Mouse (Mus musculus) kidney, postnatal 36 days (tissue): ENCODE measurements around the gene Rpl36a-ps1.
"Not testable (repeated sequence)": the region's sequence is repeated elsewhere in the genome, so short reads cannot be mapped to it uniquely, and the experiment has no call there.

ENCODE experiments used
- DNase-seq, 2 experiments: peaks; one replicate each; pipeline ENCODE4 v3.0.0; 2021 to 2022; ENCODE audit warnings: mixed read lengths in 2 of 2

Gene Rpl36a-ps1

DNA sequence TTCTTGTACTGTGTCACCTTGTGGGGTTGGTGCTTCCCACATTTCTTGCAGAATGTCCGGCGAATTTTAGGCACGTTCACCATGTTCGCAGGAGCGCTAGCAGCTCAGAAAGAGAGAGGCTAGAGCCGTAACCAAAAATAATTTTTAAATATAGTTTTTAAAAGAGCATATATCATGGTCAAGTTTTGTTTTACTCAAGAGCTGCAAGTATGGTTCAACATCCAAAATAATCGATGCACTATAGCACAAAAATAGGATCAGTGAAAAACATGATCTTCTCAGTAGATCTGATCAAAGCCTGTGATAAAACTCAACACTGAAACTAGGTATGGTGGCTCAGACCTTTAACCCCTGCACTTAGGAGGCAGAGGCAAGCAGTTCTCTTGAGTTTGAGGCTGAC lies at the start of gene Rpl36a-ps1:
Gene Rpl36a-ps1, minus strand, starts transcription at position 101 of the 400 bp plus-strand sequence.
- no peak for DNase-seq

GRCm38 (mm10) chr14:99043499-99043898 lies 49.4 kb upstream of the Rpl36a-ps1 start:
- DNase-seq, result no peak

DNA sequence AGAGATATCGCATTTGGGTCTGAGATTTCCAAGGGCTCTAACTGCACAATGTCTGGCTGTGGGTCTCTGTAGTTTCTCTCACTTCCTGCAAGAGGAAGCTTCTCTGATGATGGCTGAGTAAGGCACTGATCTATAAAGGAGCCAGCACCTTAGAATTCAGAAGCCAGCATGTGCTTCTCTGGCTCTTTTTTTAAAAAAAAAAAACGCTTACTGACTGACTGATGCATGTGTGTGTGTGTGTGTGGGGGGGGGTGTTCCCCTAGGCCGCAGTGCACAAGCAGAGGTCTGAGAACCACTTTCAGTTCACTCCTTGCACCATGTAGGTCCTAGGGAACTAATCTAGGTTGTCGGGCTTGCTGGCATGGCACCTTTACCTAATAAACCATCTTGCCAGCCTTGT lies 47.3 kb upstream of the Rpl36a-ps1 start:
- no peak for DNase-seq

- not testable (repeated sequence) for DNase-seq
These were observed 45.2 kb upstream of the Rpl36a-ps1 start for GRCm38 (mm10) chr14:99039308-99039707.

- no peak for DNase-seq
These were observed 43.6 kb upstream of the Rpl36a-ps1 start for GRCm38 (mm10) chr14:99037703-99038102.

- DNase-seq, result no peak
These were observed 41.9 kb upstream of the Rpl36a-ps1 start for GRCm38 (mm10) chr14:99036039-99036438.

GRCm38 (mm10) chr14:99034851-99035250 lies 40.7 kb upstream of the Rpl36a-ps1 start:
- not testable (repeated sequence) for DNase-seq

GRCm38 (mm10) chr14:99032596-99032995 lies 38.5 kb upstream of the Rpl36a-ps1 start:
- DNase-seq, result no peak

DNA sequence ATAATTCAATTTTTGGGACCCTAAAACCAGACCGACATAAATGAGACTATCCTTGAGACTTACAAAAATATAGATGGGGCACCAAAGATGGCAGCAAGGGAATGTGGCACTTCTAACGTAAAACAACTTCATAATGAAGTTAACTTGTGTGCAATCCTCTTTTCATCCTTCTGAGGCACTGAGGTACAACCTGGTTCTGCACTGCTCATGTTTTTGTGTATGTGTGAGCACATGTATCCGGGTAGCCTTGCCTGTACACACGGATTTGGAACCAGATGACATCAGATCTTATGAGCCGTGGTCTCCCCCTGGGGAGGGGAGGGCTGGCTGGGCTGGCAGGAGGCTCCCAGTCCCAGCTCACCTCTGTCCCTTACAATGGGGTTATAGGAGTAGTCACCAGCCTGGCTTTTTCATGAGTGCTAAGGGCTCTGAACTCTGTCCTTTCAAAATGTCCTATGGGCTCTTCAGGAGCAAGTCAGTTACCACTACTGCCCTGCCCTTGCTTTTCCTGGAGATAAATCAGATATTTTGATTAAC lies 37.3 kb upstream of the Rpl36a-ps1 start:
- DNase-seq, result no peak

DNA sequence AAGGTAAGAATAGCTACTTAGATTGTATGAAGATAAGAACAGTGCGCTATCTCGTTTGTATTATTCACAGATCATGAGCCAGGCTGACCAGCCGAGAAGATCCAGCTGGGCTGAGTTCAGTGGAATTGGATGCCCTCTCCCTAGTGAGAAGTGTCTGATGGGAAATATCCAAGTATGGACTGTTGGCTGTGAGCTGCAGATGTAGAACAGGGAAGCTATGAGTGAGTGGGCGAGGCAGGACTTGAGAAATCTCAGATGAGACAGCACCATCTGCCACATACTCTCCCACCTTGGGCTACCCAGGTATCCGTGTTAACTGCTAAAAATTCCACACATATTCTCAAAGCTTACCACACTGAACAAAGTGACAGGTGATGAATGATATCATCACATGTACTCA lies 35.9 kb upstream of the Rpl36a-ps1 start:
- no peak for DNase-seq

GRCm38 (mm10) chr14:99022346-99023086 lies 28.4 kb upstream of the Rpl36a-ps1 start:
- no peak for DNase-seq

- no peak for DNase-seq
These were observed 25.2 kb upstream of the Rpl36a-ps1 start for GRCm38 (mm10) chr14:99019136-99019808.

DNA sequence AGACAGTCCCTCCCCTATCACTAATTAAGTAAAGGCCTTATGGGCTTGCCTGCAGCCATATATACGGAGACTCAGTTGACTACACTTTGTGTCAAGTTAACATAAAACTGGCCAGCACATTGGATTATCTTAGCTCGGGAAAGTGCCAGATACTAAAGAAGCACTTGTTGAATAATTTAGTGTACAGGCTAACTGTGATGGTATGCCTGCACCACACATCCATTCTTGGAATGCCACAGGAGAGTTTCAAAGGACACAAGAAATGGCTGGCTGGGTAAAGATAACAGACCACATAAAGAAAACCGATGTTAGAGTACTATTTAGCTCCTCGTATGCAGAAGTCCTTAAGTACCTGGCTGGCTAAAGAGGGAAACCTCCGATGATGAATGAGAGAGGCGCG lies 24.6 kb upstream of the Rpl36a-ps1 start:
- no peak for DNase-seq

GRCm38 (mm10) chr14:99010920-99011313 lies 16.8 kb upstream of the Rpl36a-ps1 start:
- DNase-seq, result no peak

GRCm38 (mm10) chr14:99010224-99010919 lies 16.3 kb upstream of the Rpl36a-ps1 start:
- DNase-seq, result peak in 1 of 2 experiments; percentile 5

GRCm38 (mm10) chr14:98992482-98992881 lies 1.6 kb downstream of the Rpl36a-ps1 start:
- DNase-seq, result no peak

DNA sequence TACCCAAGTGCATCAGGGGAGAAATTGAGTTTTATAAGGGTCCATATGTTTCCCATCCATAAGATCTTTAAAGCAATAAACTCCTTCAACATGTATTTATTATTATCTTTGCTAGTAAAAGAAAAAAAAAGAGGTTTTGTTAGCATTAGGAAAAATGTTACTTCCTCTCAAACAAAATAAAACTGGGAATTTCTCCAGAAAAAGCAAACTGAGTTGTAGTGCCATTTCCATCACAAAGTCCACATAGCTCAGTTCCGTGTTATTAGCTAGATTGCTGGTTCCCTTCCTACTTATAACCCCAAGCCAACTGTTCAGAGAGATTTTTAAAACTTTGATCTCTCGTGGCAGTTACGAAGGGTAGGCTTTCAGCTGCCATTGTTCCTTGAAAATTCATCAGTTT lies 3.5 kb downstream of the Rpl36a-ps1 start:
- DNase-seq, result no peak

- DNase-seq, result no peak
These were observed 4.3 kb downstream of the Rpl36a-ps1 start for GRCm38 (mm10) chr14:98989818-98990217.

DNA sequence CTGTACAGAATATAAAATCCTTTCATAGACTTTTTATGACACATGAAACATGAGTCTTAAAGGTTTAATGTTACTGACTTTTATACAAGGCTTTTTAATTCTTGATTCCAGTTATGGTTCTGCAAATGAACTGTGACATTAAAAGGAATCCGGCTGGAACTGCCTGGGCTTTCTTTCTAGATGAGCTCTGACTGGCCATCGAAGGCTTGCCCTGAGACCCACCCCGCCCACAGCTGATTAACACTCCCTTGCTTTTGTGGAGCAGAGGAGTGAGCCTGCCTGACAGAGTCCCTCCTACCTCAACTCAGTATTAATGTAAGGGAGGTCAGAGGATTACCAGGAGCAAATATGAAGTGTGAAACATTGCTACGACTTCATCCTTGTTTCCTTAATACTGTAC lies 22.2 kb downstream of the Rpl36a-ps1 start:
- DNase-seq, result peak in 1 of 2 experiments; percentile 1

GRCm38 (mm10) chr14:98958978-98959658 lies 35.0 kb downstream of the Rpl36a-ps1 start:
- DNase-seq, result no peak

DNA sequence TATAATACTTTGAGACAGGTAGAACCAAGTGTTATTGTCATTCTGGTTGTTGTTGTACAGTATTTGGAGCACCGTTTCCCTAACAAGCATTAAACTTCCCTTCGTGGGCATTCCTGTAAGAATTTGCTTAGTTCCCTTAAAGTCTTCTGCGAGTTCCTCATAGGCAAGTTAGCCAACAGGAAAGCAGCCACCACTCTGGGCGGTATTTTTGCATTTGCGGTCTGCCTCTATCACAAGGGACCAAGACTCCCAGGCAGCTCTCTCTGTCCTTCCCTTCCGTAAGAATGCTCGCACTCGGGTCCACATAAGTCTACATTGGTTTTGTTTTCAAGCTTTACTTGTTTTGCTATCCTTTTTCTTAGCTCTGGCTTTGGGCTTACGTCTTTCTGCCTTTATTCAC lies 37.3 kb downstream of the Rpl36a-ps1 start:
- no peak for DNase-seq

GRCm38 (mm10) chr14:98952441-98952840 lies 41.7 kb downstream of the Rpl36a-ps1 start:
- no peak for DNase-seq
